Mouse (Mus musculus): ENCODE results near the gene Etv6. TPM values are rescaled to one million over a fixed set of nuclear protein-coding genes. Genes with fewer than 3 reads are reported as not detected.

Gene Etv6
- polyA plus RNA-seq, 1 experiment: 10.5 TPM

GRCm38 (mm10) chr6:134122945-134123344, 87.4 kb downstream of the Etv6 start:
- Histone ChIP-seq H3K4me3 (ENCODE audit: insufficient read depth, low read depth, low read length) (no peak overlapping the region), H3K4me1 (ENCODE audit: control insufficient read depth, insufficient read depth, insufficient read length, low read length) (peaks cover 10% of the 10 kb centered on the region)

GRCm38 (mm10) chr6:134123474-134123873, 88.0 kb downstream of the Etv6 start:
- Histone ChIP-seq H3K4me3 (ENCODE audit: insufficient read depth, low read depth, low read length) (no peak overlapping the region), H3K27ac (replicated peaks; ENCODE audit: low read depth, low read length) (no peak overlapping the region), H3K4me1 (ENCODE audit: control insufficient read depth, insufficient read depth, insufficient read length, low read length) (peaks cover 10% of the 10 kb centered on the region)

More at GRCm38 (mm10) chr6:134122945-134123344, 87.4 kb downstream of the Etv6 start:
- no peak overlapping the region for H3K27ac ChIP-seq (replicated peaks; ENCODE audit: low read depth, low read length)

- H3K27ac ChIP-seq (replicated peaks; ENCODE audit: low read depth, low read length): no peak overlapping the region
- H3K4me1 ChIP-seq (ENCODE audit: control insufficient read depth, insufficient read depth, insufficient read length, low read length): peaks cover 8% of the 10 kb centered on the region
- H3K4me3 ChIP-seq (ENCODE audit: insufficient read depth, low read depth, low read length): no peak overlapping the region
Observed at GRCm38 (mm10) chr6:134124256-134124655, 88.8 kb downstream of the Etv6 start.

- no peak overlapping the region for H3K27ac ChIP-seq (replicated peaks; ENCODE audit: low read depth, low read length)
- peaks cover 11% of the 10 kb centered on the region for H3K4me1 ChIP-seq (ENCODE audit: control insufficient read depth, insufficient read depth, insufficient read length, low read length)
- no peak overlapping the region for H3K4me3 ChIP-seq (ENCODE audit: insufficient read depth, low read depth, low read length)
Observed at GRCm38 (mm10) chr6:134127996-134128395, 92.5 kb downstream of the Etv6 start.

- Histone ChIP-seq H3K27ac (replicated peaks; ENCODE audit: low read depth, low read length) (no peak overlapping the region), H3K4me1 (ENCODE audit: control insufficient read depth, insufficient read depth, insufficient read length, low read length) (peaks cover 11% of the 10 kb centered on the region)
Observed at GRCm38 (mm10) chr6:134128594-134128993, 93.1 kb downstream of the Etv6 start.

GRCm38 (mm10) chr6:134129848-134130247, 94.3 kb downstream of the Etv6 start:
- H3K27ac ChIP-seq (replicated peaks; ENCODE audit: low read depth, low read length): no peak overlapping the region
- H3K4me1 ChIP-seq (ENCODE audit: control insufficient read depth, insufficient read depth, insufficient read length, low read length): peaks cover 11% of the 10 kb centered on the region

More at GRCm38 (mm10) chr6:134128594-134128993, 93.1 kb downstream of the Etv6 start:
- H3K4me3 ChIP-seq (ENCODE audit: insufficient read depth, low read depth, low read length): no peak overlapping the region

GRCm38 (mm10) chr6:134130816-134131215, 95.3 kb downstream of the Etv6 start:
- Histone ChIP-seq H3K27ac (replicated peaks; ENCODE audit: low read depth, low read length) (no peak overlapping the region), H3K4me1 (ENCODE audit: control insufficient read depth, insufficient read depth, insufficient read length, low read length) (peaks cover 7% of the 10 kb centered on the region), H3K4me3 (ENCODE audit: insufficient read depth, low read depth, low read length) (no peak overlapping the region)

More at GRCm38 (mm10) chr6:134129848-134130247, 94.3 kb downstream of the Etv6 start:
- H3K4me3 ChIP-seq (ENCODE audit: insufficient read depth, low read depth, low read length): no peak overlapping the region

- Histone ChIP-seq H3K27ac (replicated peaks; ENCODE audit: low read depth, low read length) (no peak overlapping the region), H3K4me1 (ENCODE audit: control insufficient read depth, insufficient read depth, insufficient read length, low read length) (peaks cover 7% of the 10 kb centered on the region), H3K4me3 (ENCODE audit: insufficient read depth, low read depth, low read length) (no peak overlapping the region)
Observed at GRCm38 (mm10) chr6:134131601-134132000, 96.1 kb downstream of the Etv6 start.

GRCm38 (mm10) chr6:134133756-134134155, 98.3 kb downstream of the Etv6 start:
- H3K27ac ChIP-seq (replicated peaks; ENCODE audit: low read depth, low read length): no peak overlapping the region
- peaks cover 7% of the 10 kb centered on the region for H3K4me1 ChIP-seq (ENCODE audit: control insufficient read depth, insufficient read depth, insufficient read length, low read length)

GRCm38 (mm10) chr6:134134821-134135323, 99.4 kb downstream of the Etv6 start:
- no peak overlapping the region for H3K27ac ChIP-seq (replicated peaks; ENCODE audit: low read depth, low read length)
- no peak overlapping the region for H3K4me3 ChIP-seq (ENCODE audit: insufficient read depth, low read depth, low read length)
- peaks cover 7% of the 10 kb centered on the region for H3K4me1 ChIP-seq (ENCODE audit: control insufficient read depth, insufficient read depth, insufficient read length, low read length)

More at GRCm38 (mm10) chr6:134133756-134134155, 98.3 kb downstream of the Etv6 start:
- no peak overlapping the region for H3K4me3 ChIP-seq (ENCODE audit: insufficient read depth, low read depth, low read length)

- peaks cover 2% of the 10 kb centered on the region; the same call in 1 of the 2 replicates for H3K4me1 ChIP-seq (ENCODE audit: control insufficient read depth, insufficient read depth, insufficient read length, low read length)
- H3K4me3 ChIP-seq (ENCODE audit: insufficient read depth, low read depth, low read length): no peak overlapping the region
- no peak overlapping the region for H3K27ac ChIP-seq (replicated peaks; ENCODE audit: low read depth, low read length)
Observed at GRCm38 (mm10) chr6:134136315-134136714, 100.8 kb downstream of the Etv6 start.

- Histone ChIP-seq H3K4me1 (ENCODE audit: control insufficient read depth, insufficient read depth, insufficient read length, low read length) (peaks cover 11% of the 10 kb centered on the region; the same call in 1 of the 2 replicates), H3K27ac (replicated peaks; ENCODE audit: low read depth, low read length) (no peak overlapping the region), H3K4me3 (ENCODE audit: insufficient read depth, low read depth, low read length) (no peak overlapping the region)
Observed at GRCm38 (mm10) chr6:134139359-134139758, 103.9 kb downstream of the Etv6 start.

- H3K27ac ChIP-seq (replicated peaks; ENCODE audit: low read depth, low read length): no peak overlapping the region; the same call in 1 of the 2 replicates
- H3K4me3 ChIP-seq (ENCODE audit: insufficient read depth, low read depth, low read length): no peak overlapping the region
- peaks cover 15% of the 10 kb centered on the region; the same call in 1 of the 2 replicates for H3K4me1 ChIP-seq (ENCODE audit: control insufficient read depth, insufficient read depth, insufficient read length, low read length)
Observed at GRCm38 (mm10) chr6:134140718-134141615, 105.5 kb downstream of the Etv6 start.

- H3K27ac ChIP-seq (replicated peaks; ENCODE audit: low read depth, low read length): no peak overlapping the region; the same call in 1 of the 2 replicates
- H3K4me1 ChIP-seq (ENCODE audit: control insufficient read depth, insufficient read depth, insufficient read length, low read length): peaks cover 15% of the 10 kb centered on the region; the same call in 1 of the 2 replicates
- H3K4me3 ChIP-seq (ENCODE audit: insufficient read depth, low read depth, low read length): no peak overlapping the region
Observed at GRCm38 (mm10) chr6:134141616-134142165, 106.2 kb downstream of the Etv6 start.

- Histone ChIP-seq H3K4me3 (ENCODE audit: insufficient read depth, low read depth, low read length) (no peak overlapping the region), H3K4me1 (ENCODE audit: control insufficient read depth, insufficient read depth, insufficient read length, low read length) (peaks cover 18% of the 10 kb centered on the region), H3K27ac (replicated peaks; ENCODE audit: low read depth, low read length) (no peak overlapping the region)
Observed at GRCm38 (mm10) chr6:134142700-134143099, 107.2 kb downstream of the Etv6 start.

Measured in brown adipose tissue, adult 24 weeks (tissue).